Mouse (Mus musculus): Measurements from ENCODE around the gene Add1.

Add1 gene

DNA sequence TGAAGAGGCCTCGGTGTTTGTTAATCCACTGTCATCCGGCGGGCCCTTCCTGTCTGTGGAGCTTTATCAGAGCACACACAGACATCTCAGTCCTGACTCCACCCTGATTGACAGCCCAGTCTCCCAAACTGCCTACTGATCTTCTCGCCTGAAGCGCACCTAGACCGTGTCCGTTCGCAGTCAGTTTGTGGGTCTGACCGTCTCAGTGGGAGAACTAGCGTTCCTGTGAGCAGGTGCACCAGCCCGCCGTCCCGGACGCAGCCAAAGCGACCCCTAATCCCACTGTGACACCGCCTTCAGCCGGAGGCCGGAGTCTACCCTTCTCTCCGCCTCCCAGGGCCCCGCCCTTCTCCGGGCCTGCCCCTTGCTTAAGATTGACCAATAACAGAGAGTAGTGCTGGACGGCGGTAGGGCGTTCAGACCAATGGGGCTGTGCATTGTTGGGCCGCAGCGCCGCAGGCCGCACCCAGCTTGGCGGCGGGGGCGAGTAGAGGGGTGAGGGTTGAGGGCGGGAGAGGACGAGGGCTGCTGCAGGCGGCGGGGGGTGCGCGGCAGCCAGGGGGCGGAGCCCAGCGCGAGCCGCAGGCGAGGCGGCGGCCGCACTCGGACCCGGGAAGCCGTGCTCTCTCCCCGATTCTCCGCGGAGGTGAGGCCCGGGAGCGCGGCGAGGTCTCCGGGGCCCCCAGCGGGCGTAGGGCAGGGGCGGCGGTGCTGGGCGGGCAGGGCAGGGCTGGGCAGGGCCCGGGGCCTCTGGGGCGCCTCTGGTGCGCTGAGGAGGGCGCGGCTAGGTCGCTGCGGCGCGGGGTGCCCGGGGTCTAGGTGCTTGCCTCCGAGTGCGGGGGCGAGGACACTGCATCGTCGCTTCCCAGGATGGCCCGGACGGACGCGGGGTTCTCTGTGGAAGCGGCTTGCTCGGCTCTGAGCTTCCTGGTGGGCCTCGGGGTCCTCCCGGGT lies at the start of gene Add1:
TSS of gene Add1 (plus strand) at position 397 of the 954 bp plus-strand sequence.
- peak; percentile 97 to 98 for DNase-seq (ENCODE audit: low spot score in 2 of 2)

DNA sequence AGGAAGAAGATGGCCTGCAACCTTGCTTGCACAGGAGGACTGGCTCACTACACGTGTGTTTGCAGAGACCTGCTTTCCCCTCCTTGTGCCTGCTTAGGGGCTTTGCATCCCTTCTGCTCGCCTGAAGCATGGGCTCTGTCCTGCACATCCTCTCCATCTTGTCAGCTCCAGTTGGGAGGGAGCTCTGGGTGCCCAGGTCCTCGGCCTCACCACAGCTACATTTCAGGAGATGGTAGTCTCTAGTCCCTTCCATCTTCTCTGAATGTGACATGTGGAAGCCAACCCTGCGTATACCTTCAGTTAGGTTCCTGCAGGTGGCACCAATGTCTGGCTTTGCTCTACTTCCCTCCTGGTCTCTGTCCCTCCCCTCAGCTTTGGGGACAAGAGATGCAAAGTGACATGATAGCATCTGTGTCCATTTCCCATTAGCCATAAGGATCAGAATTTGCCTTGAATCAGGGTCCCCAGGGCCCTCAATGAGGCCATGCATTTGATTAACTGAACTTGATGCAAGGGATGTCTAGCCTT lies 49.4 kb upstream of the Add1 start:
- no peak for DNase-seq (ENCODE audit: low spot score in 2 of 2)

DNA sequence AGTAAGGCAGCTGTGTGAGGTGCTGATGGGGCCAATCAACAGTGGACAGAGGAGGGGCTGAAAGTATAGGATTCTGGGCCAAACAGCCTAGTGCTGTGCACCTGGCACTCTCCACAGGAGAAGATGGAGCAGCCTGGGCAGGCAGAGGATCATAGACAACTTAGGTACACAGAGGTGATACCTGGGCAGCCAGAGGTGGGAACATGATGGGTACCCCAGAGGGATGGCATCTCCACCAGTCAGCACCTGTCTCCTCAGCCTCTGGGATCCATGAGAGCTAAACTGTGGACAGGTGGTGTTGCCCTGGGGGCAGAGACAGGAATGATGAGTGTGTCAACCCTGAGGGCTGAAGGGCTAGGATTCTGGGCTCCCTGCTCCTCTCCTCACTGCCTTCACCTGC lies 49.0 kb upstream of the Add1 start:
- no peak for DNase-seq (ENCODE audit: low spot score in 2 of 2)

DNA sequence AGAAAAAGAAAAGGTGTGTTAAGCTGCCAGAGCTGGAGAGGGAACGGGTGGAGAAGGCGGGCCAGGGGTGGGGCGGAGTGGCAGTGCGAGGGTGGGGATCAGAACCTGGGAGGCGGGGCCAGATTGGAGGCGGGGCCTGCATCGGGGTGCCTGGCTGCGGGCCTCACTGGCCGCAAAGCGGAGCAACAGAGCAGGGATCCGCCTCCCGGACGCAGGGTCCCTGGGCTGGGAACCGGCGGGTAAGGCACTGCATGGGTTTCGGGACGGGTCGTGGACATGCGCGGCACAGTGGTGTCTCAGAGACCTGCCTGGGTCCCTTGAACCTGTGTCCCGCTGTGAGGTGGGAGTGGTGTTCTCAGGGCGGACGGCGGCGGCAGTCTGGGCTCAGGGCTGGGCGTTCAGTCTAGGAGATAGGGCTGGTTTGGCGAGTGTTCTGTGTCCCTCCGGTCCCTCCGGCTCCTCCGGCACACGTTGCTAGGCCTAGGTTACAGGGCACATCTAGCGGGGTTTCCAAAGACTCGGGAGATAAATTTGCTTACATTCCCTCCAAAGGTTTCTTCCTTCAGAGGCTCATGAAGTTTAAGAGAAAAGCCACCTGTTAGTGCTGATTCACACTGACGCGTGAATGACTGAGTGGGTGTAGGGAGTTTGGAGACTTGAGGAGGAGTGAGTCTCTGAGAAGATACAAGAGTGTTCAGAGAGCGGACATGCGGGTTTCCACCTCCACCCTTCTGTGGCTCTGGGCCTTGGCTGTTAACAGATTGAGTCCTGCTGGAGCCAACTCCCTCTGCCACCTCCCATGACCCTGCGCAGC lies 47.6 kb upstream of the Add1 start, which contains the start of gene Sh3bp2:
TSS of gene Sh3bp2 (plus strand) at position 176 of the 814 bp plus-strand sequence.
- peak; percentile 70 to 82 for DNase-seq (ENCODE audit: low spot score in 2 of 2)

DNA sequence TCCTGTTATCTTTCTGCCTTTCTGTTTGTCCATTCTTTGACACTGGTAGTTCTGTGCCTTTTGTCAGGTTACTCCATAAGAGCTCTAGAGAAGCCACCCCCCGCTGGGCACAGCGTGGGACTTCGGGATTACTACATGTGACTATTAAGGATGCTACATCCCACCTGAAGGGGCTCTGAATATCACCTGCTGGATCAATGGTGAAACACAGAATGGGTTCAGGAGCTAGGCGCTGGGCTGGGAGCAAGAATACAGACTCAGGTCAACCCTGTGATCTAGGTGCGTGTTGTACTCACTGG lies 47.0 kb upstream of the Add1 start:
- DNase-seq (ENCODE audit: low spot score in 2 of 2), result no peak

DNA sequence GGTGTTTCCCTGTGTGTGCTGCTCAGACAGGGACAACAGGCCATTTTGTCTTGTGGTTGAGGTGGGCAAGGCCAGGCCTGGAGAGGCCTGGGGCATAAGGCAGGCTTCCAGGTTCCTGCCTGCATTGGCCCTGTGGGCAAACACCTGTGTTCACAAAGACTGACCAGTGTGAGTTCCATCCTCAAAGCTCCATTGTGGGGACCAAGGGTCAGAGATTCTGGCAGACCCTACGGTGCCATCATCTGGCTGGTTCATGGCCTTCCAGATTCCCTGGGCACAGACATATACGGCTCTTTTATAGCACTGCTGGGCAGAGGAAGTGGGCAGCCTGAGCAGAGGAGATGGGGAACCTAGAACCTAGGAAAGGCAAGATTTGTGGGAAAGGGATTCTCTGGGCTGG lies 46.1 kb upstream of the Add1 start:
- no peak for DNase-seq (ENCODE audit: low spot score in 2 of 2)

DNA sequence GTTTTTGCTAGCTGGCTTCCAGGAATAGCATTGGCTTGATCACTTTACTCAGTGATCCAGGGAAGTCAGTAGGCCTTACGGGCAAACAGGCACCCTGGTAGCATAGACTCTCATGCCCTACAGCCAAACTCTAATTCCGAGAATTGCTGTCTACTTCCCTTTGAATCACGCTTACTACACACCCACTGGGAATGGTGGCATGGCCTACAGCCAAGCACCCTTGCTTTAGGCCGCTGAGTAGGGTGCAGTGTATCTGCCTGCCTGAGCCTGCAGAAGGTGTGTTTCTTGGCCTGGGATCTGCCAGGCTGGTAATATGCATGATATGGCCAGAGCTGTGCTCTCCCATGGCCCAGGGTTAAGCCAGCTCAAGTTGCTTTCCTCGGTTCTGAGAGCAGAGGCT lies 44.7 kb upstream of the Add1 start:
- no peak for DNase-seq (ENCODE audit: low spot score in 2 of 2)

DNA sequence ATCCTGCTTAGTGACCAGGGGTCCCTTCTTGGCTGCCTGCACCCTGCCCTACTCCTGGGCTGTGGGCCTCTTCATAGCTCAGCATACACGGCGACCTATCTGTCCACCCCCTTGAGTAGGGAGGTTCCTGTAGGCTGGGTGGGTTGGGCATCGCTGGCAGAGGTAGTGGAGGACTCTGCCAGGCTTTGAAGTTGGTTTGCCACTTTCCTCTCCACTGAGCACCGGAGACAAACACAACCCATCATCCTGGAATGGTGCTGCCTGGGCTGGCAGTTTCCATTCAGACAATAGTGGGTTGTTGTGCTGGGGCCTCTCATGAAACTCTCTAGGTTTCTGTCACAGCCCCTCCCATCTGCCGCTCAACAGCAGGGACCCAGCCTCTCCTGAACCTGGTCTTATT lies 43.3 kb upstream of the Add1 start:
- no peak for DNase-seq (ENCODE audit: low spot score in 2 of 2)

DNA sequence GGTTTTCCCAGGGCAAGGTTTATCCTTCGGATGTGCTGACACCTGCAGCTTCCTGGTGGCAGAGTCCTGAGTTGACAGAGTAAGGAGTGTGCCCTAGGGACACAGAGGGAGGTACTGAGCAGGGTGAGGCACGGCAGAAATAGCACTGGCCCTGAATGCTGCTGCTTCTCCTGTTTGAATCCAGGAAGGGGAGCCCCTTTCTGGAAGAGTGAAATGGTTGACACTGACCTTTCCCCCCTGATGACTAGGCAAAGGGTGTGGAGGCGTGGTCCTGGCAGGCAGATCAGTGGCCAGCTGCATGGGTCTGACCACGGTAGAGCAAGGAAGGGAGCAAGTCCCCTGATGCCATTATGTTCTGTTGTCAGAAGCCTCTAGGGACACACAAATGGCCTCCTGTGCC lies 42.8 kb upstream of the Add1 start:
- DNase-seq (ENCODE audit: low spot score in 2 of 2), result no peak

DNA sequence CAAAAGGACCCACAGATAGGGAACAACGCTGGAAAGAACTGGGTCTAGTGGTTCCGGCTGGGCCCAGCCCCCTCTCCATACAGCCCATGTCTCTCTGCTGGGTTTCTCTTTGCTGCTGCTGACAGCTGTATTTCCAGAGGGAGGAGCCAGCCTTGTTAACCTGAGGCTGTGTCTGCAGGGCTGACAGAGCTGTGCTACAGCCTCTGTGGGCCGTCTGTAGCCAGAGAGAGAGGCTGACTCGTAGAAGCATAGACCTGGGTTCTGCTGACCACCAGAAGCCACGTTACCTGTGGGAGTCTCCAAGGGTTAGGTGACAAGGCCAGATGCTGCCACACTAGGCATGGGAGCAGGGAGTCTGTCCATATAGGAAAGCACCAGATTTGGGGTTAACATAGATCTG lies 40.4 kb upstream of the Add1 start:
- DNase-seq (ENCODE audit: low spot score in 2 of 2), result no peak

DNA sequence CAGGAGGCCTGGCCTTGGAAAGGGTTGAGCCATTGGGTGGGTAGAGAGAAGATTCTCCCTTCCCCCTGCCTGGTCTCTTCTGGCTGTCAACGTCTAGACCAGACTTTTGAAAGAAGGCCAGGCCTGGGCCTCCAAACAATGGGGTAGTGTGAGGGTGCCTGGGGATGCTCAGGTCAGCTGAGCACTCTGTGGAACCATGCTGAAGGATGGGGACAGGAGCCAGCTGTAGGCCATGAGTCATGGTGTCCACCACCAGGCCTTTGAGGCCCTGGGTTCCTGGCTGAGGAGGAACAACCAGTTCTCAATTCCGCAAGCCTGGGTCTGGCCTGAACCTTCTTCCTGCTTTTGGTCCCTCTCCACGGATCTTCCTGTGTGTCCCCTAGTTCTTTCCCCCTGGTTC lies 39.6 kb upstream of the Add1 start:
- no peak for DNase-seq (ENCODE audit: low spot score in 2 of 2)

DNA sequence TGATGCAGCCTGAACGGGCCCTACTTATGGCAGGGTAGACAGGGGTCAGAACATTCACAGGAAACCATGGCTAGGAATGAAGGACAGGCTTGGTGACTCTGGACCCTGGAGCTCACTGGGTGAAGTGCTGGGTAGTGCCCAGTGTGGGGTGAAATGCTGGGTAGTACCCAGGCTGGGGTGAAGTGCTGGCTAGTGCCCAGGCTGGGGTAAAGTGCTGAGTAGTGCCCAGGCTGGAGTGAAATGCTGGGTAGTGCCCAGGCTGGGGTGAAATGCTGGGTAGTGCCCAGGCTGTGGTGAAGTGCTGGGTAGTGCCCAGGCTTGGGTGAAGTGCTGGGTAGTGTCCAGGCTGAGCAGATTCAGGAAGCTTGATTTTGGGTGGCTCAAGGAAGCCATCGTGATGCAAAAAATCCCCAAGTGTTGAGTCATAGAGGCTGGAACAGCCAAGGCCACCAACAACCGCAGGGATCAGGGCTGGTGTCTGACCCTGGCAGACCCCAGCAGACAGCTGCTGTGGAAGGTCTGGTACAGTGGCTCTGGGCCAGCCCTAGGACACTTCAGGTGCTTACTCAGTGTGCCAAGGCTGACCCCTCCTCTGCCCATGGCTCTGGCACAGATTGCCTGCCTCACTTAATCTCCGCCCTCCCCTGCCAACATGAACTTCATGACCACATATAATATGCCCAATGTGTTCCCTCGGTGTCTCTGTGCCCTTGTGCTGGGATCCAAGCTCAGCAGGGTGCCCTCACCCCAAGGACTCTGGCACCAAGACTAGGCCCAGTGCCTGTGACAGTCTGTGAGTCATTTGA lies 38.5 kb upstream of the Add1 start:
- DNase-seq (ENCODE audit: low spot score in 2 of 2), result no peak

DNA sequence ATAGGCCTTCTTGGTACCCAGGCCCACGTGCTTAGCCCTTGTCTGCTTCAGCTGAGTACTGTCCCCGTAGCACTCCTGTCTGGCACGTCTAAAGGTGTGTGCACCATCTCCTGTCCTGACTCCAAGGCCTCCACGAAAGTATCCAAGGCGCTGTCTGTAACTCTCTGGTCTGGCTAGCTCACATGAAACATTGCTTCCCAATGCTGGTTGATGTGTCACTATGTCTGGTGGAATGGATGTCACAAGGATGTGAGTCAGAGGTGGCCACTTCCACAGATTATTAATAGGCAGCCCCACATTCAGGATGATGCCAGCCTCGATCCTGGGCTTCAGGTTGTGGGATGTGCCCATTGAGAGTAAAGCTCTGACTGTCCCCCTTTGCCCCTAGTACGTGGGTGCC lies 37.6 kb upstream of the Add1 start:
- no peak for DNase-seq (ENCODE audit: low spot score in 2 of 2)

DNA sequence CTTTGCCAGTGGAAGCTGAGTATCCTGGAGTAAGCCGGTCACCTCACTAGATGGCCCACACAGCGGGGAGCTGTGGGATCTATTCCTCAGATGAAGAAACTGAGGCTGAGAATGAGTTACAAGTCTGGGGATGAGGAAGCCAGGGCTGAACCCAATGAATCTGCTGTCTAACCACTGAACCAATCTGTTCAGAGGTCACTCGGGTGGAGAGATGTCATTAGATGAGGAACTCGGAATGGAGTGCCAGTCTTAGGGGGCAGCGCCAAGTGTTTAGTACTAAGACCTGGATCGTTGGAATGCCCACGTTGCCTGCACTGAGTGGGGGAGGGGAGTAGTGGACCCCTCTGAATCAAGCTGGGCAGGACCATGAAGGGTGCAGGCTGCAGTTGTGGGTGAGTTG lies 35.4 kb upstream of the Add1 start:
- DNase-seq (ENCODE audit: low spot score in 2 of 2), result no peak

DNA sequence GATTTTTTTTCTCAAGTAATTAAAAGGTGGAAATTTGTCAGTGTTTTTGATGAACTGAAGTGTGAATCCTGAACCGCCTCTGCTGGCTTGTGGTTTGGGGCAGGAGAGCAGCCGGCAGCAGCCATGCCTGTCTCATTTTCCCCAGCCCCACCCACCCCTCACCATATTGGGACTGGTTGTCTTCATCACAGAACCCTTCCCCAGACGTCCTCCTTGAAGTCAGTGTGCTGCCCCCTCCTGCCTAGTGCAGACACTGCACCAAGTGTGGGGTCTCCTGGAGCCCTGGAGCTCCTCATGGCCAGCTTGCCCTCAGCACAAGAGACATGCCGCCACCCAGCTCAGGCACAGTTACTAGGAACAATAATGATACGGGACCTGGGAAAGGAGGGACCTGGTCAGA lies 34.9 kb upstream of the Add1 start:
- DNase-seq (ENCODE audit: low spot score in 2 of 2), result no peak

DNA sequence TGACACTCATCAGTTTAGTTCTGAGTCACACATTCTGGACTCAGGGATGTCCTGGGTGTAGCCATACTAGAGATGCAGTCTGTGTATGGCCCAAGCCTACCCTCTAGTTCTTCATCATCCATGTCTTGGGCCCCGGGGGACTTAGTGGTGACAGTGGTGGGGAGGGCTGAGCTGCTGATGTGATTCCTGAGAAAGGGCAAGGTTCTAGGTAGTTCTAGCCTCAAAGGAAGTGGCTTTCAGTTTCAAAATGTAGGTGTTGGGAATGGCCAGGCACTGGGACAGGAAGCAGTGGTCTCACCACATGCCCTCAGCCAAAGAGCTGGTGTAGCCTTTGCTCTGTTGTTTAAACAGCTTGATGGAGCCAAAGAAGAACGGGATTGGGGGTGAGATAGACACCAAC lies 34.3 kb upstream of the Add1 start:
- DNase-seq (ENCODE audit: low spot score in 2 of 2), result no peak

DNA sequence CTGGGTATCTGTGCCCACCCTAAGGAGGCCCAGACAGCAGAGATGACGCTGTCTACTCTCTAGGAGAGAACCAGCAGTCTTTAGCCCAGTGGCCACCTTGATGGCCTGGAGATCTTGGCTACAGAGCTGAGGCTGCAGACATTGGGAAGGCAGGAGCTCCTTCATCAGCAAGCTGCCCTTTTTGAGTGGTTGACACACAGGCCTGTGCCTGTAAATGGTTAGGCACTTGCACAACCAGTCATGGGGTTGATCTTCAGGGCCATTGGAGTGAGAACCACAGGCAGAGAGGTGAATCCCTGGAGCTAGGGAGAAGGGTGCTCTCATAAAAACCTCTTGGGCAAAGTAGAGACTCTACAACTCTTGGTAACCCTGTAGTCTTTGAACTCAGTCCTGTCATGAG lies 31.3 kb upstream of the Add1 start:
- no peak for DNase-seq (ENCODE audit: low spot score in 2 of 2)

DNA sequence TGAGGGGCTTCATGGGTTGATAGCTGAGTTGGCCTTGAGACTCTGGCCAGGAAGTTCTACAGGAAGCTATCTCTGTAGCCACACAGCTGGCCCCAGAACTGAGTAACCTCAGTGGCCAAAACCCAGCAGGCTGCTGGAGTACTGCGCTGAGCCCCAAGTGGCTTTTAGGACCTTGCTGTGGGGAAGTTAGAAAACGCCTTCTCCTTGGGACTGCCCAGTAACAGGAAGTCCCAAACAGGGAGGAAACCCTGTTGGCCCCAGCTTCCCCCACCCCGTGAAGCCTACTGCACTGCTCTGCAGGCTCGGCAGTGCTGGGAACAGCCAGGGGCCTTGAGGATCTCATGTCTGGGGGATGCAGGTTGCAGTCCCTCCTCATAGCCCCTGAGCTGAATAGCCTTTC lies 30.4 kb upstream of the Add1 start:
- DNase-seq (ENCODE audit: low spot score in 2 of 2), result no peak

DNA sequence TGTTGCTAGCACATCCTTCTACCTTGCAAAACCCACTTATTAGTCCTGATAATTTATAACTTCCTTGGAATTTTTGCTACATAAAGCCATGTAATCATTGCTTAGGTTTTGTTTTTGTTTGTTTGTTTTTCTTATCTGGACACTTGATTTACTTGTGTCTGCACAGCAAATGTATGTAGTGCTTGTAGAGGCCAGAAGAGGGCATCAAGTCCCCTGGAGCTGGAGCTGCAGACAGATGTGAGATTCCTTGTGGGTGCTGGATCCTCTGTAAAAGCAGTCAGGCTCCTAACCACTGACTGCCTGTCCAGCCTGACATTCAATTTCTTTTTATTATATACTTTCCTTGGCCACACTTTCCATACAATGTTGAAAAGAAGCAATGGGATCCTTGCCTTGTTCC lies 26.1 kb upstream of the Add1 start:
- no peak for DNase-seq (ENCODE audit: low spot score in 2 of 2)

DNA sequence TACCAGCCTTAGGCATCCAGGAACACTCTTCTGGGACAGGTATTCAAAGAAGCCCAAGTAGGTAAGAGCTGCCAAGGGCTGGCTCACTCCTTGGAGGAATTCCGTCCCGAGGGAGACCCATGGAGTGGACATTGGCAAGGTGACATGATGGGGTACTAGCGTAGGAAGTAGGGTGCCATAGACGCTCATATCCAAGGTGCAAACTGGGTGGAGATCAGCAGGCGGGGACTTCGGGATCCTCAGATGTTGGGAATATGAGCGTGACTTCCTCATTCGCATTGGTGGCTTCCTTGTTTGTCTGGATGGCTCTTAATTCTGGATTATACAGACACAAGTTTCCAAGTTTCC lies 24.4 kb upstream of the Add1 start:
- DNase-seq (ENCODE audit: low spot score in 2 of 2), result no peak

DNA sequence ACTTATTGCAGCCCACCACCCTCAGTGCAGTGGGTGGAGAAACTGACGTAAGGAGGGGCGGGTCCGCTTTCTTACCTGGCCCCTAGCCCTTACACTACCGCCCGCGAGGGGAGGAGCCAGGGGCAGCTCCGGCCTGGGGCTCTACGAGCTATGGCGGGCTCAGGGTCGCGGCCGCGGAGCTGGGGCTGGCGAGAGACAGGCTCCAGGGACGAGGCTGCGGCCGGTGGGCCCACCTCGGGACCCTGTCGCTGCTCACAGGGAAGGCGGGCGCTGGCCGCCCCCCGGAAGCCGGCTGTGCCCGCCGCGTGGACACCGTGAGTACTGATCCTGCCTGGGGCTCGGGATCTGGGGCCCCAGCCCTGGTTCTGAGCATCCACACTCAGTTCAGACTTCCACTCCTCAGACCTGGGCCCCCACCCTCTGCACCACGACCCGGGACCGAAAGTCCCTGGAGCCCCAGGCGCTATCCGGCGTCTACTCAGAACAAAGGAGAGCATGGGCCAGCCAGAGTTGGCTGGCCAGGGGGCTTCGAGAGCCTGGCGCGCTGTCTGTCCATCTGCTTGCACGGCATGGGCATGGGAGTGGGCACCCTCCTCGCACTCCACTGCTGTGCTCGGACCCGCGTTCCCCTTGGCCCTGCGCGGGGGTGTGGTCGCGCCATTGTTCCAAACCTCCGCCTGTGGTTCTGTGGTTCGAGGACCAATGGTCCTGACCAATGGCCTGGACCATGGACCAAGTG lies 23.8 kb upstream of the Add1 start:
- no peak for DNase-seq (ENCODE audit: low spot score in 2 of 2)
